Mouse (Mus musculus) lung, embryonic 14.5 days (tissue): ENCODE data around the gene Hip1r. TPM values are rescaled to one million over a fixed set of nuclear protein-coding genes. Genes with fewer than 3 reads are reported as not detected.

Source experiments
- ATAC-seq: fragments of 200-750 bp; cut with Nextera tagmentation; 2 replicates; pipeline ENCODE4 v1.8.0; 2017; ENCODE audit warnings: mild to moderate bottlenecking, moderate TSS enrichment, moderate library complexity; ENCODE audit not compliant: insufficient read depth
- DNase-seq: peaks from one replicate; pipeline ENCODE4 v3.0.0-alpha.2; 2015
- H3K27ac ChIP-seq: fragments of 300-500 bp; sonication (generic); 2 replicates; pipeline ENCODE4 v1.5.1; 2014; ENCODE audit warnings: low read depth, mild to moderate bottlenecking, moderate library complexity
- H3K27me3 ChIP-seq: fragments of 300-500 bp; sonication (generic); 2 replicates; pipeline ENCODE4 v1.6.1; 2014; ENCODE audit warnings: low read length, control low read depth; ENCODE audit not compliant: insufficient read depth
- H3K36me3 ChIP-seq: fragments of 300-500 bp; sonication (generic); 2 replicates; pipeline ENCODE4 v1.6.1; 2014; ENCODE audit warnings: control low read depth; ENCODE audit not compliant: insufficient read depth
- H3K4me1 ChIP-seq: fragments of 300-500 bp; sonication (generic); 2 replicates; pipeline ENCODE4 v1.6.1; 2014; ENCODE audit warnings: antibody characterized with exemption, control low read depth; ENCODE audit not compliant: insufficient read depth
- H3K4me2 ChIP-seq: fragments of 300-500 bp; sonication (generic); 2 replicates; pipeline ENCODE4 v1.6.1; 2014; ENCODE audit warnings: mild to moderate bottlenecking
- H3K4me3 ChIP-seq: fragments of 300-500 bp; sonication (generic); 2 replicates; pipeline ENCODE4 v1.5.1; 2014; ENCODE audit warnings: low read depth, low read length
- H3K9ac ChIP-seq: fragments of 300-500 bp; sonication (generic); 2 replicates; pipeline ENCODE4 v1.6.1; 2014
- H3K9me3 ChIP-seq: fragments of 300-500 bp; sonication (generic); 2 replicates; pipeline ENCODE4 v1.6.1; 2016; ENCODE audit warnings: low read depth, low read length, control low read depth
- CTCF ChIP-seq: IDR thresholded peaks from 2 replicates; pipeline ENCODE4 v1.5.1; 2016; ENCODE audit warnings: antibody characterized with exemption, low read depth
- WGBS: fragments of 180-500 bp; shearing (Covaris S2); extraction: QIAGEN DNeasy Blood & Tissue Kit; methylation state at CpG from one replicate; pipeline ENCODE4 v1.1.7; 2014; 5-methylcytosine and 5-hydroxymethylcytosine counted together
- polyA plus RNA-seq: library from polyadenylated mRNA; unstranded; fragments of >200 nt; fragmentation: Nextera tagmentation; extraction: Ambion mirVana; gene quantifications from 2 replicates; pipeline ENCODE4 v1.2.1, GENCODE M21; 2014

Hip1r gene
- polyA plus RNA-seq, 1 experiment from 2014 or later = 9.1 TPM

- peaks cover 22% of the 10 kb centered on the region; the same call in 1 of the 2 replicates for H3K36me3 ChIP-seq
- ATAC-seq (no peak), DNase-seq (no peak)
- no peaks in the 10 kb centered on the region for H3K27me3 ChIP-seq
- WGBS = 84% methylated on average over 6 of the region's 6 CpGs
- no peaks in the 10 kb centered on the region for H3K9me3 ChIP-seq
- peaks cover 12% of the 10 kb centered on the region for H3K4me1 ChIP-seq
- no peak for TF ChIP-seq CTCF
- no peak overlapping the region for H3K27ac ChIP-seq
- H3K4me3 ChIP-seq = no peak overlapping the region
- no peak overlapping the region for H3K4me2 ChIP-seq
- no peak overlapping the region for H3K9ac ChIP-seq
These were observed 51.2 kb downstream of the Hip1r start for GRCm38 (mm10) chr5:124024677-124025076.

- no peaks in the 10 kb centered on the region for H3K9me3 ChIP-seq
- no peak for TF ChIP-seq CTCF
- no peak overlapping the region for H3K4me2 ChIP-seq
- no peaks in the 10 kb centered on the region for H3K27me3 ChIP-seq
- H3K4me1 ChIP-seq = peaks cover 13% of the 10 kb centered on the region
- DNase-seq (no peak), ATAC-seq (no peak)
- 66% methylated on average over 9 of the region's 9 CpGs for WGBS
- H3K9ac ChIP-seq = no peak overlapping the region
- peaks cover 22% of the 10 kb centered on the region; the same call in 1 of the 2 replicates for H3K36me3 ChIP-seq
- no peak overlapping the region for H3K4me3 ChIP-seq
- H3K27ac ChIP-seq = no peak overlapping the region
These were observed 51.7 kb downstream of the Hip1r start for GRCm38 (mm10) chr5:124025146-124025545.

GRCm38 (mm10) chr5:124025587-124026441 lies 52.4 kb downstream of the Hip1r start:
- H3K4me3 ChIP-seq = no peak overlapping the region
- H3K9ac ChIP-seq = no peak overlapping the region

GRCm38 (mm10) chr5:124026568-124026967 lies 53.1 kb downstream of the Hip1r start:
- peaks cover 20% of the 10 kb centered on the region for H3K4me1 ChIP-seq
- 83% methylated on average over 5 of the region's 5 CpGs for WGBS

More at GRCm38 (mm10) chr5:124025587-124026441, 52.4 kb downstream of the Hip1r start:
- H3K27ac ChIP-seq = 0 out of 2 replicates have a peak overlapping the region, but pooled peaks have one; percentile 33
- 76% methylated on average over 15 of the region's 15 CpGs for WGBS
- no peaks in the 10 kb centered on the region for H3K27me3 ChIP-seq
- H3K9me3 ChIP-seq = no peaks in the 10 kb centered on the region
- H3K36me3 ChIP-seq = peaks cover 22% of the 10 kb centered on the region; the same call in 1 of the 2 replicates
- no peak for TF ChIP-seq CTCF
- no peak for ATAC-seq
- no peak overlapping the region for H3K4me2 ChIP-seq
- H3K4me1 ChIP-seq = peaks cover 17% of the 10 kb centered on the region
- no peak for DNase-seq

GRCm38 (mm10) chr5:124027702-124028470 lies 54.5 kb downstream of the Hip1r start:
- no peak overlapping the region for H3K4me3 ChIP-seq
- no peaks in the 10 kb centered on the region for H3K9me3 ChIP-seq
- peaks cover 15% of the 10 kb centered on the region; the same call in 1 of the 2 replicates for H3K36me3 ChIP-seq
- H3K4me1 ChIP-seq = peaks cover 20% of the 10 kb centered on the region
- H3K27ac ChIP-seq = peak overlapping the region; percentile 54; the same call in 1 of the 2 replicates
- DNase-seq (no peak), ATAC-seq (no peak)
- 63% methylated on average over 19 of the region's 19 CpGs for WGBS
- H3K9ac ChIP-seq = no peak overlapping the region
- no peak for TF ChIP-seq CTCF
- H3K4me2 ChIP-seq = peak overlapping the region; percentile 12; the same call in 1 of the 2 replicates
- H3K27me3 ChIP-seq = no peaks in the 10 kb centered on the region

More at GRCm38 (mm10) chr5:124026568-124026967, 53.1 kb downstream of the Hip1r start:
- Histone ChIP-seq H3K4me2 (no peak overlapping the region), H3K27ac (no peak overlapping the region), H3K36me3 (peaks cover 21% of the 10 kb centered on the region; the same call in 1 of the 2 replicates), H3K4me3 (no peak overlapping the region), H3K27me3 (no peaks in the 10 kb centered on the region), H3K9ac (no peak overlapping the region), H3K9me3 (no peaks in the 10 kb centered on the region)
- 0 out of 2 replicates have a peak, but pooled peaks have one; percentile 8 for TF ChIP-seq CTCF
- ATAC-seq (no peak), DNase-seq (no peak)

GRCm38 (mm10) chr5:124028680-124029079 lies 55.3 kb downstream of the Hip1r start:
- H3K9ac ChIP-seq = no peak overlapping the region
- 0 out of 2 replicates have a peak overlapping the region, but pooled peaks have one; percentile 1 for H3K4me2 ChIP-seq
- H3K4me3 ChIP-seq = no peak overlapping the region
- WGBS = 59% methylated on average over 7 of the region's 7 CpGs
- TF ChIP-seq CTCF = no peak
- H3K9me3 ChIP-seq = no peaks in the 10 kb centered on the region
- DNase-seq (no peak), ATAC-seq (no peak)
- H3K4me1 ChIP-seq = peaks cover 20% of the 10 kb centered on the region
- H3K27ac ChIP-seq = peak overlapping the region; percentile 54; the same call in 1 of the 2 replicates
- H3K36me3 ChIP-seq = peaks cover 15% of the 10 kb centered on the region; the same call in 1 of the 2 replicates
- no peaks in the 10 kb centered on the region for H3K27me3 ChIP-seq
